Mouse (Mus musculus): ENCODE results near the gene Gm7271. TPM values are rescaled to one million over a fixed set of nuclear protein-coding genes. Genes with fewer than 3 reads are reported as not detected.

Gm7271 gene
- polyA plus RNA-seq (2016; fragmentation: Nextera tagmentation; extraction: Ambion mirVana) = 2.7 and 5.4 TPM in 2 replicates

GRCm38 (mm10) chr5:76483811-76484210 lies at the start of gene Gm7271:
Gene Gm7271 (plus strand): TSS chr5:76484040.
- WGBS = 40% methylated on average over 5 of the region's 5 CpGs
- no peak within 1 kb of the TSS for H3K9ac ChIP-seq
- no peaks in the 10 kb centered on the region for H3K4me1 ChIP-seq
- no peaks in the 10 kb centered on the region for H3K9me3 ChIP-seq
- H3K27ac ChIP-seq = no peak within 1 kb of the TSS
- no peak within 1 kb of the TSS for H3K4me3 ChIP-seq
- no peaks in the 10 kb centered on the region for H3K27me3 ChIP-seq (replicated peaks)
- no peak for ATAC-seq (ENCODE audit: low FRiP score, low read depth)
- H3K36me3 ChIP-seq = no peaks in the 10 kb centered on the region
- no peak within 1 kb of the TSS for H3K4me2 ChIP-seq (replicated peaks)

GRCm38 (mm10) chr5:76437100-76437499 lies 46.7 kb upstream of the Gm7271 start:
- Histone ChIP-seq H3K4me1 (no peaks in the 10 kb centered on the region), H3K9me3 (no peaks in the 10 kb centered on the region), H3K4me3 (no peak overlapping the region), H3K27ac (no peak overlapping the region), H3K36me3 (no peaks in the 10 kb centered on the region), H3K9ac (no peak overlapping the region), H3K4me2 (replicated peaks) (no peak overlapping the region), H3K27me3 (replicated peaks) (no peaks in the 10 kb centered on the region)
- WGBS = 87% methylated on average over 5 of the region's 5 CpGs
- ATAC-seq (ENCODE audit: low FRiP score, low read depth) = no peak

- no peaks in the 10 kb centered on the region for H3K36me3 ChIP-seq
- no peak overlapping the region for H3K4me3 ChIP-seq
- no peaks in the 10 kb centered on the region for H3K4me1 ChIP-seq
- no peak overlapping the region for H3K27ac ChIP-seq
- H3K4me2 ChIP-seq (replicated peaks) = no peak overlapping the region
- WGBS = 89% methylated on average over 8 of the region's 8 CpGs
- no peak for ATAC-seq (ENCODE audit: low FRiP score, low read depth)
- no peaks in the 10 kb centered on the region for H3K27me3 ChIP-seq (replicated peaks)
- H3K9me3 ChIP-seq = no peaks in the 10 kb centered on the region
- H3K9ac ChIP-seq = no peak overlapping the region
Measured at GRCm38 (mm10) chr5:76437696-76438095, 46.1 kb upstream of the Gm7271 start.

- Histone ChIP-seq H3K9me3 (no peaks in the 10 kb centered on the region), H3K36me3 (no peaks in the 10 kb centered on the region), H3K4me2 (replicated peaks) (no peak overlapping the region), H3K4me3 (no peak overlapping the region), H3K9ac (no peak overlapping the region), H3K4me1 (no peaks in the 10 kb centered on the region), H3K27ac (no peak overlapping the region), H3K27me3 (replicated peaks) (no peaks in the 10 kb centered on the region)
- no peak for ATAC-seq (ENCODE audit: low FRiP score, low read depth)
- WGBS = 92% methylated on average over 4 of the region's 4 CpGs
Measured at GRCm38 (mm10) chr5:76441431-76441830, 42.4 kb upstream of the Gm7271 start.

GRCm38 (mm10) chr5:76474931-76475330 lies 8.9 kb upstream of the Gm7271 start:
- 92% methylated on average over 2 of the region's 2 CpGs for WGBS
- Histone ChIP-seq H3K9ac (no peak overlapping the region), H3K4me1 (no peaks in the 10 kb centered on the region), H3K4me3 (no peak overlapping the region), H3K27ac (no peak overlapping the region), H3K4me2 (replicated peaks) (no peak overlapping the region), H3K9me3 (no peaks in the 10 kb centered on the region), H3K27me3 (replicated peaks) (no peaks in the 10 kb centered on the region), H3K36me3 (no peaks in the 10 kb centered on the region)
- no peak for ATAC-seq (ENCODE audit: low FRiP score, low read depth)

GRCm38 (mm10) chr5:76476873-76477272 lies 7.0 kb upstream of the Gm7271 start:
- Histone ChIP-seq H3K9ac (no peak overlapping the region), H3K27me3 (replicated peaks) (no peaks in the 10 kb centered on the region), H3K36me3 (no peaks in the 10 kb centered on the region), H3K4me1 (no peaks in the 10 kb centered on the region), H3K27ac (no peak overlapping the region), H3K4me3 (no peak overlapping the region), H3K9me3 (no peaks in the 10 kb centered on the region), H3K4me2 (replicated peaks) (no peak overlapping the region)
- 76% methylated on average over 4 of the region's 4 CpGs for WGBS
- no peak for ATAC-seq (ENCODE audit: low FRiP score, low read depth)

GRCm38 (mm10) chr5:76477764-76478163 lies 6.1 kb upstream of the Gm7271 start:
- H3K27me3 ChIP-seq (replicated peaks) = no peaks in the 10 kb centered on the region
- no peaks in the 10 kb centered on the region for H3K4me1 ChIP-seq
- no peak overlapping the region for H3K4me2 ChIP-seq (replicated peaks)
- no peak overlapping the region for H3K27ac ChIP-seq
- no peaks in the 10 kb centered on the region for H3K9me3 ChIP-seq
- 46% methylated on average over 9 of the region's 9 CpGs for WGBS
- no peak for ATAC-seq (ENCODE audit: low FRiP score, low read depth)
- no peak overlapping the region for H3K4me3 ChIP-seq
- H3K9ac ChIP-seq = no peak overlapping the region
- no peaks in the 10 kb centered on the region for H3K36me3 ChIP-seq

GRCm38 (mm10) chr5:76495126-76495525 lies 11.3 kb downstream of the Gm7271 start:
- no peak overlapping the region for H3K9ac ChIP-seq
- no peaks in the 10 kb centered on the region for H3K9me3 ChIP-seq
- H3K4me3 ChIP-seq = no peak overlapping the region
- WGBS = 72% methylated on average over 13 of the region's 13 CpGs
- H3K27ac ChIP-seq = no peak overlapping the region
- H3K4me2 ChIP-seq (replicated peaks) = no peak overlapping the region
- no peaks in the 10 kb centered on the region for H3K4me1 ChIP-seq
- H3K27me3 ChIP-seq (replicated peaks) = no peaks in the 10 kb centered on the region
- no peaks in the 10 kb centered on the region for H3K36me3 ChIP-seq
- ATAC-seq (ENCODE audit: low FRiP score, low read depth) = no peak

- no peaks in the 10 kb centered on the region for H3K4me1 ChIP-seq
- H3K4me2 ChIP-seq (replicated peaks) = no peak overlapping the region
- no peaks in the 10 kb centered on the region for H3K36me3 ChIP-seq
- no peaks in the 10 kb centered on the region for H3K9me3 ChIP-seq
- ATAC-seq (ENCODE audit: low FRiP score, low read depth) = no peak
- no peak overlapping the region for H3K4me3 ChIP-seq
- WGBS = 86% methylated on average over 1 of the region's 1 CpGs
- H3K9ac ChIP-seq = no peak overlapping the region
- no peak overlapping the region for H3K27ac ChIP-seq
- no peaks in the 10 kb centered on the region for H3K27me3 ChIP-seq (replicated peaks)
Measured at GRCm38 (mm10) chr5:76522446-76522845, 38.6 kb downstream of the Gm7271 start.

GRCm38 (mm10) chr5:76524623-76525022 lies 40.8 kb downstream of the Gm7271 start:
- Histone ChIP-seq H3K9ac (no peak overlapping the region), H3K36me3 (no peaks in the 10 kb centered on the region), H3K4me2 (replicated peaks) (no peak overlapping the region), H3K4me3 (no peak overlapping the region), H3K4me1 (no peaks in the 10 kb centered on the region), H3K27ac (no peak overlapping the region), H3K27me3 (replicated peaks) (no peaks in the 10 kb centered on the region), H3K9me3 (no peaks in the 10 kb centered on the region)
- no peak for ATAC-seq (ENCODE audit: low FRiP score, low read depth)
- 80% methylated on average over 5 of the region's 5 CpGs for WGBS

- Histone ChIP-seq H3K27ac (no peak overlapping the region), H3K9me3 (no peaks in the 10 kb centered on the region), H3K4me3 (no peak overlapping the region), H3K36me3 (no peaks in the 10 kb centered on the region), H3K27me3 (replicated peaks) (no peaks in the 10 kb centered on the region), H3K4me1 (peaks cover 4% of the 10 kb centered on the region), H3K4me2 (replicated peaks) (no peak overlapping the region), H3K9ac (no peak overlapping the region)
- ATAC-seq (ENCODE audit: low FRiP score, low read depth) = no peak
- 81% methylated on average over 4 of the region's 4 CpGs for WGBS
Measured at GRCm38 (mm10) chr5:76525066-76525465, 41.2 kb downstream of the Gm7271 start.

GRCm38 (mm10) chr5:76525829-76526228 lies 42.0 kb downstream of the Gm7271 start:
- Histone ChIP-seq H3K36me3 (no peaks in the 10 kb centered on the region), H3K4me1 (peaks cover 7% of the 10 kb centered on the region), H3K27me3 (replicated peaks) (no peaks in the 10 kb centered on the region), H3K4me3 (no peak overlapping the region), H3K9ac (no peak overlapping the region), H3K9me3 (no peaks in the 10 kb centered on the region), H3K27ac (no peak overlapping the region), H3K4me2 (replicated peaks) (no peak overlapping the region)
- 62% methylated on average over 2 of the region's 2 CpGs for WGBS
- no peak for ATAC-seq (ENCODE audit: low FRiP score, low read depth)

GRCm38 (mm10) chr5:76529040-76529703 lies 45.3 kb downstream of the Gm7271 start, which contains the start of gene Exoc1:
Gene Exoc1 (plus strand): TSS chr5:76529311.
- peak; percentile 100 for ATAC-seq (ENCODE audit: low FRiP score, low read depth)
- Histone ChIP-seq H3K27me3 (replicated peaks) (no peaks in the 10 kb centered on the region), H3K9me3 (no peaks in the 10 kb centered on the region), H3K4me2 (replicated peaks) (peak within 1 kb of the TSS; percentile 68), H3K9ac (peak within 1 kb of the TSS; percentile 76), H3K27ac (no peak within 1 kb of the TSS), H3K4me1 (peaks cover 7% of the 10 kb centered on the region), H3K36me3 (peaks cover 5% of the 10 kb centered on the region; the same call in 1 of the 2 replicates), H3K4me3 (peak within 1 kb of the TSS; percentile 88)
- under 1% methylated on average over 39 of the region's 39 CpGs for WGBS
